Mouse (Mus musculus) G1E (cell line): ENCODE measurements at regions not wholly inside any gene's neighbourhood (a gene's known extent, or its start where the extent isn't known, plus 50 kb on each side); places are given as distances from the start of the nearest gene placed in this dataset.

Experiments used
- CTCF ChIP-seq: IDR thresholded peaks from 2 replicates; pipeline ENCODE4 v1.5.1; 2012; ENCODE audit warnings: low read depth, low read length, inconsistent platforms, mixed read lengths
- GATA1 ChIP-seq: IDR thresholded peaks from 2 replicates; pipeline ENCODE4 v1.6.1; 2012; ENCODE audit warnings: borderline replicate concordance, low read length, inconsistent platforms, mixed read lengths
- TAL1 ChIP-seq: conservative IDR thresholded peaks from 2 replicates; pipeline ENCODE4 v1.6.1; 2012; ENCODE audit warnings: low read depth, low read length, inconsistent platforms, mixed read lengths

DNA sequence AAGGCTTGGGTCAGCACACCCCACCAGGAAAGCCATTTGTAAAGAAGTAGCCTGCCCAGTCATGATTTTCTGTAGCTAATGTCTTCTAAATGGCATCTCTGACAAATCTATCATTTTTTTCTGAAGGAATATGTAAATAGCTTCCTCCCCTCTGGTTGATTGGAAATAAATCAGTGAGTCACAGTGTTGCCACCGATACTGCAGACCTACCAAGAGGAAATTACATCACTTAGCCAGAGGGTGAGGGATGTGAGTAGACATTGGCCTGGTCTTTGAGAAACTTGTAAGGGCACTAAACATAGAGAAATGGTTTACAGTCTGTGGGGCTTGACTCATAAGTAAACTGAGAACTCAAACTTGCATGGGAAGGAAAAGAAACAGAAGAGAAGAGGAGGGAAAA lies 163.1 kb upstream of the 4930412O13Rik start:
- TF ChIP-seq CTCF: no peak
- no peak for TF ChIP-seq GATA1
- TF ChIP-seq TAL1: no peak
